9 mouse cellular contexts compared by ENCODE assay signal in the genomic region with DNA sequence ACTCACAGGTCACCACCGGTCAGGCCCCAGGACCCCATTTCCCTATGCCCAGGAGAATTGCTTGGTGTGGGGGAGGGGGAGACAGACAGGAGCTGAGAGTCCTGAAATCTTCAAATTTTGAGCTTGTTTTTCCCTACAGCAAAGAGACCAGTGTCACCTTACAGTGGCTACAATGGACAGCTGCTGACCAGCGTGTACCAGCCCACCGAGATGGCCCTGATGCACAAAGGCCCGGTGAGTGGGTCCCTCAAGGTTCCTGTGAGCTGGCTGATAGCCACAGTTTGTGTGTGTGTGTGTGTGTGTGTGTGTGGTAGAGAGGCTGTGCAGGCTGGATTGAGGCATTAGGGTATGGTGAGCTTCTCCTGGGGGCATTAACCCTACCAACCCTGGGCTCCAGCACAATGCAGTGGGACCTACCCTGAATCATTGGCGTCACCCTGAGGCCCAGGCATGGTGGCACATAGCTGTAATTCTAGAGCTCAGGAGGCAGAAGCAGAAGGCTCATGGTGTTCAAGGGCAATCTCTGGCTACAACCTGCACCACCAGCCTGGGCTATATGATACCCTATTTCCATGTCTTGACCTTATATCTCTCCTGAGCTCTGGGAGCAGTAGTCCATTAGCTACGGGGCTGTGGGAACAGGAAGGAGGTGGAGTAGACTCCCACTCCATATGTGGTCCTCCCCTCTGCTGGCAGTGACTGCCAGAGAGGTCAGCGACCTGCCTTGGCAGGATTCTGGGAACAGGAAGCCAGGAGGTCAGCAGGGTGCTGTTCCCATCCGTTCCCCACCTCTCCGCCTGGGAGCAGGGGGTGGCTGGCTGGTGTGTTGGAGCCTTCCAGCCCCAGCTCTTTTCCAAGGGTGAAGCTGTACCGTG. TPM values are rescaled to one million over a fixed set of nuclear protein-coding genes. Genes with fewer than 3 reads are reported as not detected.
A peak's percentile ranks its signal among the peaks of the same experiment; 100 is the strongest.
DNase-seq lines count a peak whose midpoint lies in the region; ATAC-seq and TF ChIP-seq lines count a peak whose summit lies in the region.
"Had no signal": no experiment of that assay in that cellular context is flagged by ENCODE, and none has a peak within 500 bp of the region (broad histone marks: within the 10 kb centered on the region; RNA-seq: fewer than 3 reads in every experiment).

No protein-coding gene starts in this region.

- no peak for DNase-seq in hindbrain, embryonic 10.5 days (ENCODE audit: low spot score)
- peak; percentile 38 to 68 for DNase-seq in gastrocnemius, adult 8-10 months (ENCODE audit: low spot score in 2 of 2)
- DNase-seq in kidney, adult 11 months: peak; percentile 89
- peak; percentile 57 for DNase-seq in lung, postnatal 0 days (ENCODE audit: low spot score)
- DNase-seq in urinary bladder, adult 18-20 months (ENCODE audit: low spot score in 2 of 2): no peak

- TF ChIP-seq CTCF in lung, postnatal 0 days (IDR thresholded peaks at IDR 0.05): no peak

- H3K9ac ChIP-seq in hindbrain, embryonic 16.5 days (ENCODE audit: low read depth, low read length): no peak overlapping the region
- 0 out of 2 replicates have a peak overlapping the region, but pooled peaks have one; percentile 16 for H3K9ac ChIP-seq in lung, postnatal 0 days (replicated peaks; ENCODE audit: low read depth)
- no peak overlapping the region for H3K9ac ChIP-seq in hindbrain, embryonic 13.5 days

- H3K27ac ChIP-seq in hindbrain, embryonic 10.5 days: peak overlapping the region; percentile 72
- H3K27ac ChIP-seq in hindbrain, embryonic 16.5 days (ENCODE audit: low read depth, low read length): no peak overlapping the region
- H3K27ac ChIP-seq in lung, postnatal 0 days (ENCODE audit: low read length): peak overlapping the region; percentile 38; the same call in 1 of the 2 replicates
- no peak overlapping the region for H3K27ac ChIP-seq in hindbrain, embryonic 13.5 days
- H3K27ac ChIP-seq: neural tube, embryonic 12.5 days had no signal

- WGBS in hindbrain, embryonic 10.5 days: 44% methylated on average over 10 of the region's 10 CpGs
- 51% methylated on average over 10 of the region's 10 CpGs for WGBS in hindbrain, embryonic 16.5 days
- WGBS in lung, postnatal 0 days: 22% methylated on average over 10 of the region's 10 CpGs
- WGBS in hindbrain, embryonic 13.5 days: 52% methylated on average over 10 of the region's 10 CpGs

- ATAC-seq in hindbrain, embryonic 16.5 days: no peak
- peak; percentile 80 for ATAC-seq in lung, postnatal 0 days
- no peak for ATAC-seq in hindbrain, embryonic 13.5 days (ENCODE audit: low FRiP score)
- ATAC-seq in monocyte, adult 5-6 weeks (replicated peaks; ENCODE audit: insufficient number of reproducible peaks, low FRiP score, low TSS enrichment, poor library complexity, severe bottlenecking): no peak

- peaks cover 45% of the 10 kb centered on the region for H3K36me3 ChIP-seq in hindbrain, embryonic 10.5 days
- H3K36me3 ChIP-seq in hindbrain, embryonic 16.5 days (ENCODE audit: control insufficient read depth, insufficient read depth, low read length): no peaks in the 10 kb centered on the region
- no peaks in the 10 kb centered on the region for H3K36me3 ChIP-seq in lung, postnatal 0 days (ENCODE audit: insufficient read depth, low read length)
- no peaks in the 10 kb centered on the region for H3K36me3 ChIP-seq in hindbrain, embryonic 13.5 days
- H3K36me3 ChIP-seq: neural tube, embryonic 12.5 days had no signal

- no peaks in the 10 kb centered on the region for H3K27me3 ChIP-seq in hindbrain, embryonic 10.5 days (ENCODE audit: insufficient read depth, poor library complexity, severe bottlenecking)
- H3K27me3 ChIP-seq in hindbrain, embryonic 16.5 days (replicated peaks; ENCODE audit: control insufficient read depth, insufficient read depth, low read length): no peaks in the 10 kb centered on the region
- no peaks in the 10 kb centered on the region for H3K27me3 ChIP-seq in lung, postnatal 0 days (replicated peaks; ENCODE audit: insufficient read depth, low read length)
- peaks cover 9% of the 10 kb centered on the region; the same call in 1 of the 2 replicates for H3K27me3 ChIP-seq in hindbrain, embryonic 13.5 days
- H3K27me3 ChIP-seq: neural tube, embryonic 12.5 days had no signal

- H3K9me3 ChIP-seq in hindbrain, embryonic 10.5 days: no peaks in the 10 kb centered on the region
- H3K9me3 ChIP-seq in hindbrain, embryonic 16.5 days (ENCODE audit: control insufficient read depth, low read length): no peaks in the 10 kb centered on the region
- no peaks in the 10 kb centered on the region for H3K9me3 ChIP-seq in lung, postnatal 0 days (ENCODE audit: low read length)
- H3K9me3 ChIP-seq in hindbrain, embryonic 13.5 days: no peaks in the 10 kb centered on the region
- H3K9me3 ChIP-seq: neural tube, embryonic 12.5 days had no signal

- no peak overlapping the region; the same call in 1 of the 2 replicates for H3K4me3 ChIP-seq in hindbrain, embryonic 10.5 days
- no peak overlapping the region for H3K4me3 ChIP-seq in hindbrain, embryonic 16.5 days (ENCODE audit: low read length)
- no peak overlapping the region for H3K4me3 ChIP-seq in lung, postnatal 0 days (ENCODE audit: low read depth, low read length)
- H3K4me3 ChIP-seq in hindbrain, embryonic 13.5 days: no peak overlapping the region
- H3K4me3 ChIP-seq: neural tube, embryonic 12.5 days had no signal

- no peak for TF ChIP-seq EP300 in lung, postnatal 0 days (IDR thresholded peaks at IDR 0.05)

- peaks cover 25% of the 10 kb centered on the region for H3K4me1 ChIP-seq in hindbrain, embryonic 10.5 days (replicated peaks)
- H3K4me1 ChIP-seq in hindbrain, embryonic 16.5 days (ENCODE audit: control insufficient read depth, insufficient read depth, low read depth, low read length): peaks cover 4% of the 10 kb centered on the region; the same call in 1 of the 2 replicates
- peaks cover 9% of the 10 kb centered on the region; the same call in 1 of the 2 replicates for H3K4me1 ChIP-seq in lung, postnatal 0 days (ENCODE audit: insufficient read depth, low read depth, low read length)
- H3K4me1 ChIP-seq in hindbrain, embryonic 13.5 days (replicated peaks): peaks cover 15% of the 10 kb centered on the region

- no peak overlapping the region for H3K4me2 ChIP-seq in hindbrain, embryonic 16.5 days (ENCODE audit: low read length)
- 0 out of 2 replicates have a peak overlapping the region, but pooled peaks have one; percentile 8 for H3K4me2 ChIP-seq in lung, postnatal 0 days (replicated peaks; ENCODE audit: low read depth, low read length)
- H3K4me2 ChIP-seq in hindbrain, embryonic 13.5 days: no peak overlapping the region
- H3K4me2 ChIP-seq: neural tube, embryonic 12.5 days had no signal

RNA-seq across cellular contexts. Expression of a gene that starts 15.8 kb away (rescaled TPM):
- 31.5 and 42.9 TPM in 2 replicates for polyA plus RNA-seq in hindbrain, embryonic 10.5 days (2016; fragmentation: Nextera tagmentation; extraction: Ambion mirVana)
- polyA plus RNA-seq in hindbrain, embryonic 16.5 days (2015; fragmentation: Nextera tagmentation; extraction: Ambion mirVana): 9.7 and 12.9 TPM in 2 replicates
- 10 to 100 TPM; 31.9 to 49.5 (median 39.2) TPM for total RNA-seq in gastrocnemius, adult 8-10 months (2022)
- 10.4 and 11.1 TPM in 2 replicates for polyA plus RNA-seq in lung, postnatal 0 days (2015; fragmentation: Nextera tagmentation; extraction: Ambion mirVana)
- 9.9 and 11.9 TPM in 2 replicates for polyA plus RNA-seq in hindbrain, embryonic 13.5 days (2015; fragmentation: Nextera tagmentation; extraction: Ambion mirVana)
- 0.78 to 3.1 TPM (median 1.9 TPM) in 3 replicates for total RNA-seq in monocyte, adult 5-6 weeks (2017)

RNA-seq across cellular contexts. Expression of a gene that starts 23.1 kb away (rescaled TPM):
- 0.81 and 1.0 TPM in 2 replicates for polyA plus RNA-seq in hindbrain, embryonic 10.5 days (2016; fragmentation: Nextera tagmentation; extraction: Ambion mirVana)
- polyA plus RNA-seq in hindbrain, embryonic 16.5 days (2015; fragmentation: Nextera tagmentation; extraction: Ambion mirVana): 0.97 and 1.6 TPM in 2 replicates
- under 1 TPM; 0.29 to 0.54 (median 0.34) TPM for total RNA-seq in gastrocnemius, adult 8-10 months (2022)
- 4.6 and 5.9 TPM in 2 replicates for polyA plus RNA-seq in lung, postnatal 0 days (2015; fragmentation: Nextera tagmentation; extraction: Ambion mirVana)
- 0.69 and 1.2 TPM in 2 replicates for polyA plus RNA-seq in hindbrain, embryonic 13.5 days (2015; fragmentation: Nextera tagmentation; extraction: Ambion mirVana)
- total RNA-seq in monocyte, adult 5-6 weeks (2017): 204 to 286 TPM (median 215 TPM) in 3 replicates

Comparison
In these comparisons a context has a peak if more than half of its experiments do, and no peak if none do; other contexts are left out.
1. H3K27ac ChIP-seq: peak in hindbrain, embryonic 10.5 days (single experiment) and lung, postnatal 0 days (single experiment); none in hindbrain, embryonic 16.5 days (single experiment) and hindbrain, embryonic 13.5 days (single experiment).
2. DNase-seq: peak in gastrocnemius, adult 8-10 months (2 of 2), kidney, adult 11 months (single experiment) and lung, postnatal 0 days (single experiment); none in hindbrain, embryonic 10.5 days (single experiment) and urinary bladder, adult 18-20 months (0 of 2).